Mouse (Mus musculus) embryonic facial prominence, embryonic 11.5 days (tissue): ENCODE measurements around the gene Cdk2ap2. TPM values are rescaled to one million over a fixed set of nuclear protein-coding genes. Genes with fewer than 3 reads are reported as not detected.

Experiments
- ATAC-seq: fragments of 200-750 bp; cut with Nextera tagmentation; replicated peaks from 2 replicates; pipeline ENCODE4 v1.8.0; 2017; ENCODE audit warnings: low read depth; ENCODE audit not compliant: insufficient number of reproducible peaks, low FRiP score, low TSS enrichment
- DNase-seq: peaks from one replicate; pipeline ENCODE4 v3.0.0-alpha.2; 2015; ENCODE audit warnings: low spot score
- H3K27ac ChIP-seq: fragments of 300-500 bp; sonication (generic); replicated peaks from 2 replicates; pipeline ENCODE4 v1.5.1; 2014; ENCODE audit warnings: mild to moderate bottlenecking, low read depth, low read length, control low read depth
- H3K27me3 ChIP-seq: fragments of 300-500 bp; sonication (generic); 2 replicates; pipeline ENCODE4 v1.6.1; 2014; ENCODE audit warnings: mild to moderate bottlenecking, low read length, moderate library complexity, mixed read lengths; ENCODE audit not compliant: control insufficient read depth, insufficient read depth
- H3K36me3 ChIP-seq: fragments of 300-500 bp; sonication (generic); replicated peaks from 2 replicates; pipeline ENCODE4 v1.6.1; 2014; ENCODE audit warnings: low read depth, mild to moderate bottlenecking, low read length, moderate library complexity, mixed read lengths; ENCODE audit not compliant: control insufficient read depth, insufficient read depth
- H3K4me1 ChIP-seq: fragments of 300-500 bp; sonication (generic); 2 replicates; pipeline ENCODE4 v1.6.1; 2014; ENCODE audit warnings: low read length, mixed read lengths; ENCODE audit not compliant: control insufficient read depth, insufficient read depth
- H3K4me2 ChIP-seq: fragments of 300-500 bp; sonication (generic); 2 replicates; pipeline ENCODE4 v1.6.1; 2014; ENCODE audit warnings: low read depth, mild to moderate bottlenecking, control low read depth, low read length, moderate library complexity
- H3K4me3 ChIP-seq: fragments of 300-500 bp; sonication (generic); 2 replicates; pipeline ENCODE4 v1.5.1; 2014; ENCODE audit warnings: low read depth, low read length, control low read depth
- H3K9ac ChIP-seq: fragments of 300-500 bp; sonication (generic); replicated peaks from 2 replicates; pipeline ENCODE4 v1.6.1; 2014; ENCODE audit warnings: mild to moderate bottlenecking, control low read depth, low read length
- H3K9me3 ChIP-seq: fragments of 300-500 bp; sonication (generic); replicated peaks from 2 replicates; pipeline ENCODE4 v1.6.1; 2016; ENCODE audit warnings: mild to moderate bottlenecking, low read length, inconsistent platforms, mixed read lengths; ENCODE audit not compliant: control insufficient read depth
- WGBS: fragments of 180-500 bp; shearing (Covaris S2); extraction: QIAGEN DNeasy Blood & Tissue Kit; methylation state at CpG from one replicate; pipeline ENCODE4 v1.1.7; 2014; 5-methylcytosine and 5-hydroxymethylcytosine counted together
- polyA plus RNA-seq: library from polyadenylated mRNA; unstranded; fragments of >200 nt; fragmentation: Nextera tagmentation; extraction: Ambion mirVana; gene quantifications from 2 replicates; pipeline ENCODE4 v1.2.1, GENCODE M21; 2014

Cdk2ap2 gene
- polyA plus RNA-seq, 1 experiment from 2014 or later = 58.6 TPM

DNA sequence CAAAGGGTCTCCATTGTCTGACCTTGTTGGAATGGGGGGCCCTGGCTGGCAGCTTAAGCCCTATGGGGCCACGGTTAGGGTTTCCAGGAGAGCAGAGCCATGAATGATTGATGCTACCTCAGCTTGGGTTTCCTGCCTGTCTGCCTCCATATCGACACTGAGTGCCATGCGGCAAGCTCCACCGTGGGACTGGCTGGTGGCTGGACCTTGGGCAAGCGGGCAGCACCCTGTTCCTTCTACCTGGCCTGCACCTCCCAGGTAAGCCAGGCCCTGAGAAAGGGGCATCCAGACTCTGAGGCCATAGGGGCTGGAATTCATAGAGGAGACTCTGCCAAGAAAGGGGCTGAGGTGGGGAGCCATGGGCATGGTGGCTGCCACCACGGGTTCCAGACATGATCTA, 43.2 kb downstream of the Cdk2ap2 start:
- Histone ChIP-seq H3K9me3 (no peaks in the 10 kb centered on the region), H3K27ac (no peak overlapping the region), H3K27me3 (no peaks in the 10 kb centered on the region), H3K9ac (no peak overlapping the region), H3K4me2 (no peak overlapping the region), H3K4me1 (no peaks in the 10 kb centered on the region), H3K36me3 (no peaks in the 10 kb centered on the region), H3K4me3 (no peak overlapping the region)
- ATAC-seq (no peak), DNase-seq (no peak)
- 74% methylated on average over 6 of the region's 6 CpGs for WGBS

DNA sequence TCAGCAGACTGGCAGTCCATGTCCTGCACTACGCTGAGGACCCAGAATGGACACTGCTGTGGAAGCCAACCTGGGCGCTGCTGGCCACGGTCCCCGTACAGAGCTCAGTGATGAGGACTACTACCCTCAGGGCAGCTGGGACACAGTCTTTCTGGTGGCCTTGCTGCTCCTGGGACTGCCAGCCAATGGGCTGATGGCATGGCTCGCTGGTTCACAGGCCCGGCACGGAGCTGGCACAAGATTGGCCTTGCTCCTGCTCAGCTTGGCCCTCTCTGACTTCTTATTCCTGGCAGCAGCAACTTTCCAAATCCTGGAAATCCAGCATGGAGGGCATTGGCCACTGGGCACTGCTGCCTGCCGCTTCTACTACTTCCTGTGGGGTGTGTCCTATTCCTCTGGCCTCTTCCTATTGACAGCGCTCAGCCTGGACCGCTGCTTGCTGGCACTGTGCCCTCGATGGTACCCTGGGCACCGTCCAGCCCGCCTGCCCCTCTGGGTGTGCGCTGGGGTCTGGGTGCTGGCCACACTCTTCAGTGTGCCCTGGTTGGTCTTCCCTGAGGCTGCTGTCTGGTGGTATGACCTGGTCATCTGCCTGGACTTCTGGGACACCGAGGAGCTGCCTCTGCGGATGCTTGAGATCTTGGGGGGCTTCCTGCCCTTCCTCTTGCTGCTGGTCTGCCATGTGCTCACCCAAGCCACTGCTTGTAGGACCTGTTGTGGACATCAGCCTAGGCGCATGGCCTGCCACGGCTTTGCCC, 45.6 kb downstream of the Cdk2ap2 start:
- DNase-seq (no peak), ATAC-seq (no peak)
- no peaks in the 10 kb centered on the region for H3K9me3 ChIP-seq
- H3K9ac ChIP-seq = no peak overlapping the region
- no peak overlapping the region for H3K27ac ChIP-seq
- no peaks in the 10 kb centered on the region for H3K4me1 ChIP-seq
- 91% methylated on average over 18 of the region's 18 CpGs for WGBS
- H3K4me3 ChIP-seq = no peak overlapping the region
- no peak overlapping the region for H3K4me2 ChIP-seq
- no peaks in the 10 kb centered on the region for H3K27me3 ChIP-seq
- H3K36me3 ChIP-seq = no peaks in the 10 kb centered on the region

DNA sequence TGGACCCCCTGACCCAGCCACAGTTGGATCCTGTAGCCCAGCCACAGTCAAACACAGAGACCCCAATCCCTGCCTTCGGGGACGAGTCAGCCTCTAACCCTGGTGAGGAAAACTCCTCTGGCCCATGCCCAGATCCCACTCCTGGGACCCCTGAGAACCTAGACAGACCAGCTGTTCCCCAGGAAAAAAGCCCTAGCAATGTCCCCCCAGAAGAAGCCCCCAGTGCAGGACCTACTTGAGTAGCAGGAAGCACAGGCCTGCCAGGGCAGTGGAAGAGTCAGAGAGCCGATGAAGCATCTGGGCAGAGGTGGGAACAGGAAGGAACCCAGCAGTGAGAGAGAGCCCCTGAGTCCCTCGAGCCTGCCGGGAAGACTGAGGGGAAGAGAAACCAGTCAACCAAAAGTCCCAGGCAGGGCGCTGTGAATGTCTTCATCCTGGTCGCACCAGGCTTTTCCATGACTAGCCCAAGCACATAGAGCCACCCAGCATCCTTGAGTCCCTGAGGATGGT, 46.8 kb downstream of the Cdk2ap2 start, which contains the start of gene Cabp4:
TSS of gene Cabp4 (minus strand) at position 275 of the 510 bp plus-strand sequence.
- Histone ChIP-seq H3K4me2 (no peak within 1 kb of the TSS), H3K9ac (no peak within 1 kb of the TSS), H3K4me1 (no peaks in the 10 kb centered on the region; the same call in 1 of the 2 replicates), H3K4me3 (no peak within 1 kb of the TSS), H3K36me3 (no peaks in the 10 kb centered on the region), H3K9me3 (no peaks in the 10 kb centered on the region), H3K27me3 (no peaks in the 10 kb centered on the region), H3K27ac (no peak within 1 kb of the TSS)
- ATAC-seq = no peak
- no peak for DNase-seq
- 86% methylated on average over 7 of the region's 7 CpGs for WGBS

DNA sequence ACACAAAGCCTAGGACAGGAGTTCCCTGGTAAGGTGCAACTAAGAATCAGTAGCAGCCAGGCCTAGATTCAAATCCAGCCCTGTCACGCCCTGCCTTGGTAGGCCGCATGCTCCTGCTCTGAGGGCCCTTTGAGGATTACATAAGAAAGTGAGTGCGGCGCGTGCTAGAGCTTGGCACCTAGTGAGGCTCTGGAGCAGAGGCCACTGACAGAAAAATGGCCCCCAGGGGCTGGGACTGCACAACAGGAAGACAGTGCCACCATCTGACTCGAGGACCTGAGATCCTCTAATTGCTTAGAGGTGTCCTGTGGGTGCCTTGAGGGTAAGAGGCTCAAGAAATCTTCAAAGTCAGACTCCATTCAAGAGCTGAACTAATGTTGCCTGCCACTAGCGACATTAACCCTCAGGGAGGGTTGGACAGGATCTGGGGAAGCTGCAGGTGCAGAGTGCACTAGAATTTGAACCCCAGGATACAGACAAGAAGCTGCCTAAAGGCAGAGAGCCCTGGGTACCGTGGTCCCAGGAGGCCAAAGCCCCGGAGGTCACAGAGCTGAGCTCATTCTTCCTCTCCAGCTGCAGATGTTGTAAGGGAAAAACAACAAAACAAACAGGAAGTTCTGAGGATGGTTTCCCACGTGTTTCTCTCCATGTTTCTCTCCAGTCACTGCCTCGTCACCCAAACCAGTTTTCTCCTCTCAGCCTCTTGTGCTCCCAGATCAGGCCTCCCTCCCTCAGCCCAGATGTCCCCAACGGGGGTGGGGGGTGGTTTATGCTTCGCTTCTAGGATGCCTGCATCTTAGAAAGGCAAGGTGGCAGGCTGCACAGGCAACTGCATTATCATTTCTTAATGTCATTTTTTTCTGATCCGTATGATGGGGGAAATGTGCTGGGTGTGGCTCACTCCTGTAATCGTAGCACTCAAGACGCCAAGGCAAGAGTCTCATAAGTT, 47.8 kb downstream of the Cdk2ap2 start:
- Histone ChIP-seq H3K27ac (no peak overlapping the region), H3K4me1 (peaks cover 4% of the 10 kb centered on the region), H3K9ac (no peak overlapping the region), H3K36me3 (no peaks in the 10 kb centered on the region), H3K9me3 (no peaks in the 10 kb centered on the region), H3K4me3 (no peak overlapping the region), H3K4me2 (no peak overlapping the region), H3K27me3 (no peaks in the 10 kb centered on the region)
- 78% methylated on average over 16 of the region's 16 CpGs for WGBS
- DNase-seq = no peak
- no peak for ATAC-seq

DNA sequence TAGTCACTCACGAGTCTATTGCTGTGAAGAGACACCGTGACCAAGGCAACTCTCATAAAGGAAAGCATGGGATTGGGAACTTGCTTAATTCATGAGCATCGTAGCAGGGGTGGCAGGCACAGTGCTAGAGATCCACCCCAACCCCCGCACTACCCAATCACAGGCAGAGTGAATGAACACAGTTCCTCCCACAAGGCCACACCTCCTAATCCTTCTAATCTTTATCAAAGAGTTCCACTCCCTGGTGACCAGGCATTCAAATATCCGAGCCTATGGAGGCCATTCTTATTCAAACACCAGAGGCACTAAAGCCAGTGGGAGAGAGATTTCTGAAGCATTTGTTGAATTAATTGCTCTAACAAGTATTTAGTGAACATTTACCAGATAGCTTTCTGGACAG, 49.0 kb downstream of the Cdk2ap2 start:
- H3K4me3 ChIP-seq = no peak overlapping the region
- no peaks in the 10 kb centered on the region for H3K36me3 ChIP-seq
- DNase-seq = no peak
- H3K27me3 ChIP-seq = no peaks in the 10 kb centered on the region
- H3K4me1 ChIP-seq = peaks cover 4% of the 10 kb centered on the region
- 87% methylated on average over 5 of the region's 5 CpGs for WGBS
- no peaks in the 10 kb centered on the region for H3K9me3 ChIP-seq
- H3K9ac ChIP-seq = no peak overlapping the region
- no peak for ATAC-seq
- H3K27ac ChIP-seq = no peak overlapping the region
- H3K4me2 ChIP-seq = no peak overlapping the region

DNA sequence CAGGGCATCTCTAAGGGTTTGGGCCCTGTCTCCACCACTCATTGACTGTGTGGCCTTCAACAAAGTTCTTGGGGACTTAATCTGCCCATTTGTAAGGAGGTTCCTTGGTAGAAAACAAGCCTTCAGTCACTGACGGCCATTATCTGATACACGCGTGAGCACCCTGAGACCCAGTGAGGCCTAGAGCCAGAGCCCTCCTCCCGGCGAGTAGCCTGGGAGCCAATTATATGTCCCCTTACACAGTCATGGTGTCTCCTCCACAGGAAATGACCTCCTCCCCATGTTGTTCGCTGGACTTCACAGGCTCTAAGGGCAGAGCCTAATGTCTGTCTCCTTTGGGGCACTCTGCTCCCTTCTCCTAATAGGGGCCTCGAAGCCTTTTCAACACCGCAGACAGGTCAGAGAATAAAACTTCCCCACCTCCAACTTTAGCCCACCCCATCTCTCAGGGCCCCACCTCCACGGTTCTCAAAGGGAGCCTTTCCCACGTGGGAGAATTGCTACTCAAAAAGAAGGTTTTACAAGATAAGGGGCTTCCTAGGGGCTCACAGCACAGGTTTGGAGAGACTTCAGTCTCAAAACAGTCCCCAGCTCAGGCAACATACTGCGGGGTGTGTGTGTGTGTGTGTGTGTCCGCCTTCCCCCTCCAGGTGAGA, 49.5 kb downstream of the Cdk2ap2 start:
- no peaks in the 10 kb centered on the region for H3K9me3 ChIP-seq
- H3K4me2 ChIP-seq = no peak overlapping the region
- H3K36me3 ChIP-seq = no peaks in the 10 kb centered on the region
- ATAC-seq = no peak
- H3K9ac ChIP-seq = no peak overlapping the region
- DNase-seq = no peak
- 58% methylated on average over 12 of the region's 12 CpGs for WGBS
- H3K4me1 ChIP-seq = peaks cover 4% of the 10 kb centered on the region
- H3K4me3 ChIP-seq = no peak overlapping the region
- H3K27me3 ChIP-seq = no peaks in the 10 kb centered on the region
- no peak overlapping the region for H3K27ac ChIP-seq

DNA sequence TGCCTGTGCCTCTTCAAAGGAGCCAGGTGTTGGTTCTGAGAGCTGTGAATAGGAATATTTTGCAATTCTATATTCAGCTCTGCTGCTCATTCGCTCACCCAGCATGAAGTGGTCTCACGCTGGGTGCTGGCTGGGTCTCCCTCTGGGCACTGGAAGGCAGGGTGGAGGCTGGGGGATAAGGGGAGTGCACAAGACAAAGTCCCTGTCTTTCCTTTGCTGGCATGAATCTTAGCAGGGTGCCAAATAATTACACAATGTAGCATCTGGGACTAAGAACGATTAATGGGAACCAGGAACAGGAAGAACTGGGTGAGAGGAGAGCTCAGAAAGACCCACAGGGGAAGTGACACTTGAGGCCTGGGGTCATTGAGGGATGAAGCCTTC, 50.0 kb downstream of the Cdk2ap2 start:
- Histone ChIP-seq H3K9me3 (no peaks in the 10 kb centered on the region), H3K4me1 (peaks cover 4% of the 10 kb centered on the region), H3K36me3 (no peaks in the 10 kb centered on the region), H3K27me3 (no peaks in the 10 kb centered on the region), H3K9ac (no peak overlapping the region), H3K4me2 (no peak overlapping the region), H3K4me3 (no peak overlapping the region), H3K27ac (no peak overlapping the region)
- ATAC-seq (no peak), DNase-seq (no peak)
- WGBS = 37% methylated on average over 3 of the region's 3 CpGs
